Mouse (Mus musculus): ENCODE measurements around the gene Plcl2.

DNA sequence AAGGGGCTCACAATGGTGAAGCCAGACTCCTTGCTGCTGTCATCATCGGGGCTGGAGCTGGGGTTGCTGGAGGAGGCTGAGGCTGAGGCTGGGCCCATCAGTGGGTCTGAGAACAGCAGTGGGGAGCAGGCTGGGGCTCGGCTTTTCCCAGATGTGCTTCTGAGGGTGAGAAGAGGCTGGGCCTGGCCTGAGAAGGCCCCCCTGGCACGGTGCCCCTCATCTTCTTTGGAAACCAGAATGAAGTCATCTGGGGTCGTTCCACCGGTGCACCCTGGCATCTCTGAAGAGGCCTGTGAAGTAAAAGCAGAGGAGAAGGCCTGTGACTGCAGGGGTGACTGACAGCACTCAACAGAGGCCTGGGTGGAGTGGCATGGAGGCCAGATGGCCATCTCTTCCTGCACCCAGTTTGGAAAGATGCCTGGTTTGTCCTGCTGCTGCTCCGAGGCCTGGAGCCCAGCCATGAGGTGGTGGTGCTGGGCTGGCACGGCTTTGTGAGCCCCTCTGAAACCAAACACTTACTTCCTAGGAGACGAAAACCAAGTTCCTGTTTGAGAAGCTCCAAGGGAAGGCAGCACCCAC is 226.8 kb downstream of the Plcl2 start:
- TF ChIP-seq CTCF (IDR thresholded peaks at IDR 0.05) (no peak), EP300 (IDR thresholded peaks at IDR 0.05) (no peak)
